Mouse (Mus musculus): ENCODE data around the gene Ntrk3.

Ntrk3 gene

GRCm38 (mm10) chr7:78720989-78721816, 16.6 kb downstream of the Ntrk3 start:
- in situ Hi-C loops (cut with MboI, MseI), result no loop called here

DNA sequence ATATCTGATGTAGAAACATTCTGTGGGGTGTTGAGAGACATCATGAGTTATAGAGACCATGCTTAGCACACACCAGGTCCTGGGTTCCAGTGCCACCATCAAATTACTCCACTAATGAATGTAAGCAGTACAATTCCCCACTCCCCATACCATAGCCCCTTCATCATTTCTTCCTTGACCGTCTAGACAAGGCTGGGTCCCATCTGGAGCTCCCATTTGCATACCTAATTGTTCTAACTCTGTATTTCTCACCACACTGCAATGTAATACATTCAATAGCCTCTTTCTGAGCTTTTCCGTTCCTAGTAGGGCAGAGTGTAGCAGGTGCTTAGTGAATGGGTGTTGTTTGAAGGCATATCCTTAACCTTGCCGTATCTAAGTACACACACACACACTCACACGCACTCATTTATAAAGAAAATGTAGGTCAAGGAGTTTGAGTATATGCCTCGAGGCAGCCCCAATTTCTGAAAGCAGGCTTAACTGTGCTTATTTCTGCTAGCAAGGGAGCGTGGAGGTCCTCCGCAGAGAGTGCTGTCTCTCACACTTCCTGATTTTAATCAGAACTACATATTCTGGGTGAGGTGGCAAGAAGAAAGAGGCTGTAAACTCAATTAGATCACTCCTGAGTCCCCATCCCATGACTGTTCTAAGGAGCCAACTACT, 17.9 kb downstream of the Ntrk3 start:
- in situ Hi-C loops (cut with MboI, MseI), result no loop called here

DNA sequence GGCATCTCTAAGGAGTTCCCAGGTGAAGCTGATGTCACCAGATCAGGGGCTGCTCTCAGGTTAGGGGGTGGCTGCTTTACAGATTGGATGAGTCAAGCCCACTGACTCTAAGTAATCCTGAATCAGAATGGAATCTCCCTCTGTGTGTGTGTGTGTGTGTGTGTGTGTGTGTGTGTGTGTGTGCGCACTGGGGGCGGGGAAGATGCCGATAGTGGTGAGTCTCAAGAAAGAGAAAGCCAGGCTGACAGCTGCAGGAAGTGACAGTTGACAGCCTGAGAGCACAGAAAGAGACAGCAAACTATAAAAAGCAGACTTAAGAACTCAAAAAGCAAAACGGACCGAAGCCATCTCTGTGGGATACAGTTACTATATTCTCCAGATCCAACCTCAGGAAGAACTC, 18.7 kb downstream of the Ntrk3 start:
- in situ Hi-C loops (cut with MboI, MseI), result no loop called here

DNA sequence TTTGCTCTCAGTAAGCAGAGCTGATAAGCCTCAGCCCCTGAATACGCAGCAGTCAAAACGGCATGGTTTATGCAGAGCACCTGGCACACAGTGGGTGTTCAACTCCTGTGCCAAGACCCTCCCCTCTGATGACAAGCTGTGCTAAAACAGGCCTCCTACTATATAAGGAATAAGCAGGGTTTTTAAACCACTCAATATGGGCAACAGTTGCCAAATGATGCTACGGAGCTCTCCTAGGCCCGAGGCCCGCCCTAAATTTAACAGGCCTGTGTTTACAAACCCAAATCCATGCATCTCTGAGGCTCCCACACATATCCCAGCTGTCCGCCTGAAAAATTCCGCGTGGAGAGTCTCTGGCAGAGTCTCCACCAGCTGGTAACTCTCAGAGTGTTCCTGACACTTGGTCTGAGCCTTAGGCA, 19.6 kb downstream of the Ntrk3 start:
- in situ Hi-C loops (cut with MboI, MseI), result no loop called here

DNA sequence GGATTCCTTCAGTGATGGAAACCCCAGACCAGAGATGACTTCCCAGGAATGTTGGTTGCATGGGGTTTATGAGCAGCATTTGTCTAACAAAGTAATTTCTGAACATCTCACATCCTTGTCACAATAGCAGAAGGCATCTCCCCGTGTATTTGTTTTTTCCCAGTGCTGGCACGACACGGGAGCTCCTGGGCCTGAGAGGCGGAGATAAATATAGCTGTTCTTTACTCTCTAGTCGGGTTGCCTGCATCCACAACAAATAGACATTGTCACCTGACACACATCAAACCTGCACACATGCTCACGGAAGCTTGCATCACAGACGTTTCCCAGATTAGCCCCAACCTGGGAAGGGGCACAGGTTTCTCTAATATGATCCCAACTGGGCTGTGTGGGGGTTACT, 30.1 kb downstream of the Ntrk3 start:
- in situ Hi-C loops (cut with MboI, MseI), result no loop called here

DNA sequence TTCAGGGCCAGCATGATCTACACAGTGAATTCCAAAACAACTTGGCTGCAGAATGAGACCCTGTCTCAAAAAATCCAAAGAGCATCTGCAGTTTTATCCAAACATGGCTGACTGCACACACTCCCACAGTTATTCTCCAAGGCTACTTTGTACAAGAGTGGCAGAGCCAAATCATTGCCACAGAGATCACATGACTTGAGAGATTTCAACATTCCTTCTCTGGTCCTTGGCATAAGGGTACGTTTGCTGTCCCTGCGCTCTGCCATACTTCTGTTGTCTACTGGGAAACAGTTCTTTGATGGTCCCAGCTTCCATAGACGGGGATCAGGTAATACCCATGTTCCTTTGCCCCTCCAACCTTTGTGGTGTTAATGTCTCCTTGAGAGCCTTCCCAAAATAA, 30.7 kb downstream of the Ntrk3 start:
- in situ Hi-C loops (cut with MboI, MseI), result no loop called here

GRCm38 (mm10) chr7:78702676-78703075, 35.1 kb downstream of the Ntrk3 start:
- in situ Hi-C loops (cut with MboI, MseI), result no loop called here

DNA sequence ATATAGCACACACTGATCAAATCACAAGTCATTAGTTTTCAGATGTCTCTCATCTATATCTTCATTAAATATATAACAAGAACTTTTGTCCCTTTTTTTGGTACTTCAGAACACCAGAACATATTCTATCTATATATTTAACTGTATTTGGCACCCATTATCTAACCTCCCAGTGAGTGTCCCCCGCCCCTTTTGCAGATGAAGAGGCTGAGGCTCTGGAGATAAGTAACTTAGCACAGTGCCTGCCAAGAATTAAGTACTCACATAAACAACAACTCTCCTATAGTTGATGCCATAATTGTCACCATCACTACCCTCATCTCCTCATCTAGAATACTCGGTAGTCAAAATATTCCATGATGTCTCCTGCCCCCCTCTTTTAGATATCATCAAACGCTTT, 42.6 kb downstream of the Ntrk3 start:
- in situ Hi-C loops (cut with MboI, MseI), result no loop called here

DNA sequence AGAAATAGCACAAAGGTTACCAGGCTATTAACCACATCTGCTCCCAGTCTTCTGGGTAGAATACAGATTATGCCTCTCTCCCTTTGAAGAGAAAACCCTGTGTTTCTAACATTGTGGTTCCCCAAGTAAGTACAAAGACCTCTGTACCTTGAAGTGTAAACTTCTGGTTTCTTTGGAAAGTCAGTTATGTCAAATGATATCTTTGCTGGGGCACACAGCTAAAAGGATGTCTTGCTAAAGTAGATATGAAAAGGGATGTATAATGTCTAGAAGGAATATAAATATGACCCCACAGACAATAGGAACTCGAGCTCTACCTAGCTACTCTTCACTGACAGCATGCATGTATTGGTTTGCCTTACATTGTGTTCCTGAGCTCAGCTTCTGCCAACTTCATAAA, 44.7 kb downstream of the Ntrk3 start:
- in situ Hi-C loops (cut with MboI, MseI), result no loop called here

DNA sequence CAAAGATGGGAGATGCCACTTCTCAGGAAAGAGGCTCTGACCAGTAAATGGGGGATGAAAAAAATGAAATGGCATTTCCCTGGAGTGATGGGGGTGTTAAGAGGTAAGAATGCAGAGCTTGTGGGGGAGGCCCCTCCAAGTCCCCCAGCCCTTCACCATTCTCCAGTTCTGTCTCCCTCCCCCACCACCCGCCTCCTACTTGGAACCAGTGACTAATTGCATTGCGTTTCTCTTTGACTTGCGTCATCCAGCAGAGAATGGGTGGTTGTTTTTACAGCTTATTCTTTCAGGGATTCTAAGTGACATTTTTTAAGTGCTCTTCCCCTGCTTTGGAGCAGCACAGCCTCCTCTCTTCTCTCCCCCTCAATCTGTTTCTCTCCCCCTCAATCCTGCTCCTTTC, 46.9 kb downstream of the Ntrk3 start:
- in situ Hi-C loops (cut with MboI, MseI), result no loop called here

- in situ Hi-C loops (cut with MboI, MseI), result no loop called here
Observed at GRCm38 (mm10) chr7:78684943-78685342, 52.9 kb downstream of the Ntrk3 start.

- in situ Hi-C loops (cut with MboI, MseI), result no loop called here
Observed at GRCm38 (mm10) chr7:78680871-78681270, 56.9 kb downstream of the Ntrk3 start.

DNA sequence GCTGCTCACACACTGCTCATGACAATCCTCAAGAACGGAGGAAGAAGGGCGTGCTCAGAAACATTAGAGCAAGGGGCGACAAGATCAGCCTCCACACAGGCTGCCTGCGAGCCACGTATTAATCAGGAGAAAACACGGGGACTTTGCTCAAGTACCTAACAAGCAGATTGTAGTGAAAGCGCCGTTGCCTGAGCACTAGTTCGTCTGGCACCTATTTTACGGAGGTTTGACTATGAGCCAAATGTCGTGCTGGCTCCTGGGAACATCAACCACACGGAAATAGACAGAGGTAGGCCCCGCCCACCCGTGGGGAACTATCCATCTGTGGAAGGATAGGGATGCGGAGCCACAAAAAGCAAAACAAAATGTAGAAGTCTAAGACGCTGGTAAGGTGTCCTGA, 68.4 kb downstream of the Ntrk3 start:
- in situ Hi-C loops (cut with MboI, MseI), result no loop called here

GRCm38 (mm10) chr7:78668916-78669315, 68.9 kb downstream of the Ntrk3 start:
- in situ Hi-C loops (cut with MboI, MseI), result no loop called here

- in situ Hi-C loops (cut with MboI, MseI), result no loop called here
Observed at GRCm38 (mm10) chr7:78668003-78668635, 69.7 kb downstream of the Ntrk3 start.

- in situ Hi-C loops (cut with MboI, MseI), result no loop called here
Observed at GRCm38 (mm10) chr7:78660832-78661231, 77.0 kb downstream of the Ntrk3 start.

DNA sequence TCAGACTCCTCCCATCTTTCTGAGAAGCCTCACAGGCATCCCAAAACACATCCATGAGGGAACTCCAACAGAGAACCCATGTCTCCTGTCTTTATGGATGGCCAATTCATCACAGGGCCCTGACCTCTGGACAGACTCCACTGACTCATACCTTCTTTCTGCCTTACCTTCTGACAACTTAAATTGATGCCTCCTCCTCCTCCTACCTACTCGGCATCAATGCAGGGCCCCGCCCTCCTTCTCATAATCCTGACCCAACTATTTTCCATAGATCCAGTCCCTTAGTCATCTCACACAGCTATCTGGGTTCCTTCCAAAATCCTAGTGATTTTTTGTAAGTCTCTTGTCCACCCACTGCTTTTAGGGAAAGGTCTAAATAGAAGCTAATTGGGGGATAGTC, 78.0 kb downstream of the Ntrk3 start:
- in situ Hi-C loops (cut with MboI, MseI), result loop anchor here (5.0 to 10.0 kb wide), 2 partner anchors 105 to 107 kb away; no protein-coding TSS in a partner anchor

- in situ Hi-C loops (cut with MboI, MseI), result loop anchor here (5.0 to 10.0 kb wide), 2 partner anchors 107 to 109 kb away; no protein-coding TSS in a partner anchor
Observed at GRCm38 (mm10) chr7:78658026-78658425, 79.8 kb downstream of the Ntrk3 start.

DNA sequence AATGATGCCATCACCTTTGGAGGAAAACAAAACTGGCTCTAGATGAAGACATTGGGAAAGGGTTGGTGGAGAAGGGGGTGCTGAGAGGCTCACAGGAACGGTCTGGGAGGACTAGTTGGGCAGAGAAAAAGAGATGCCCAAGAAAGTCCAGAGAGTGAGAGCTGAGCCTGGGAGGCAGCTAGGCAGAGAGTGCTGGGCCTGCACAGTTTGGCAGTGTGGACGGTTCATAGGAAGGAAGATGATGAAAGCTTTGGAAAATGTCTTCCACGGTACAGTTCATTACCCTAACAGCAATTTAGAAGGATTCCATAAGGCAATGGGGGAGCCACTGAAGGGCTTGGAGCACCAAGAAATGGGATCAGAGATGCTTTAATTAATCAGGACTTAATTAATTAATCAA, 81.6 kb downstream of the Ntrk3 start:
- in situ Hi-C loops (cut with MboI, MseI), result loop anchor here (5.0 to 10.0 kb wide), 2 partner anchors 109 to 111 kb away; no protein-coding TSS in a partner anchor

GRCm38 (mm10) chr7:78653686-78654085, 84.1 kb downstream of the Ntrk3 start:
- in situ Hi-C loops (cut with MboI, MseI), result loop anchor here in 1 of 2 experiments (10.0 kb wide), 1 partner anchor 111 kb away; no protein-coding TSS in a partner anchor

- in situ Hi-C loops (cut with MboI, MseI), result loop anchor here in 1 of 2 experiments (10.0 kb wide), 1 partner anchor 113 kb away; no protein-coding TSS in a partner anchor
Observed at GRCm38 (mm10) chr7:78652296-78652695, 85.5 kb downstream of the Ntrk3 start.

GRCm38 (mm10) chr7:78651540-78651939, 86.3 kb downstream of the Ntrk3 start:
- in situ Hi-C loops (cut with MboI, MseI), result loop anchor here in 1 of 2 experiments (10.0 kb wide), 1 partner anchor 113 kb away; no protein-coding TSS in a partner anchor
